Mouse (Mus musculus): ENCODE measurements around the gene Zfp618.

DNA sequence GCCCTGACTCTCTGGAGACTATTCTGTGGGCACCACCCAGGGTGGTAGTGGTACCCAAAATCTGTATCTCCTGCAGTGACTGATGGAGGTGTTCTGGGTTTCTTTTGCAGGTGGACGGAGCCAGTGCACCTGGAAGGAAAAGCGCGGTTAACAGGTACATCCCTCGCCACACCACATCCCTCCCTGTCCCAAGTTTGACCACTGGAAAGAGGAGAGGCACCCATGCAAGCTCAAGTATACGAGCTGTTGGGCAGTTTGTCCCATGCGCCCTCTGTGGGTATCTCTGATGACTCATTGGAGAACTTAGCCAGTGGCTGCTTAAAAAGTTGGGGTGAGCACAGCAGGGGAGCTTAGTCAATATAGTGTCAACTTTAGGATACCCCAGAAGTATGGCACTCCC, 96.0 kb downstream of the Zfp618 start:
- no peak for TF ChIP-seq EP300 (optimal IDR thresholded peaks at IDR 0.05)
- no peak for TF ChIP-seq CTCF (IDR thresholded peaks at IDR 0.05; ENCODE audit: low read depth)
